Mouse (Mus musculus) layer of hippocampus, postnatal 14 days (tissue): ENCODE data around the gene Cadps2. TPM values are rescaled to one million over a fixed set of nuclear protein-coding genes. Genes with fewer than 3 reads are reported as not detected.

ENCODE experiments used
- DNase-seq, 2 experiments: peaks; one replicate each; pipeline ENCODE4 v3.0.0; 2021 to 2022; ENCODE audit warnings: low spot score in 2 of 2, mixed read lengths in 1 of 2
- total RNA-seq, 2 experiments: library from RNA; stranded (reverse); gene quantifications; 2 replicates each; pipeline ENCODE4 v1.2.3; 2021

Gene Cadps2
- total RNA-seq, 2 experiments from 2014 or later = 74.0 to 74.6 TPM

DNA sequence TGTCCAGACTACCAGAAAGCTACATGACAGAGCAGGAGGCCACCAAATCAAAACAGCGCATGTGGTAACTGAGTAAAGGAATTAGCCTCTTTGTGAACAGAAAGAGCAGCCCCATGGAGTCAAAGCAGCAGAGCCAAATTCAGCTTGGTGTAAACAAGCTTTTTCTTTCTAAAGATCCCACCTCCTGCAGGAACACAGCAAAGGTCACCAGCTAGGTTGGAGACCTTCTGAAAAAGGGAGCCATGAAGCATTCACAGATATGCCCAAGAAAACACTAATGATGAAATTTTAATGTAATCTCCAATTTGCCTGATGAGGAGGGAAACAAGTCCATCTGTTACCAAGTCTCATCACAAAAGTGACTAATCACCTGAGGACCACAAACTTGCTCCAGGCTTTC lies 270.5 kb downstream of the Cadps2 start:
- DNase-seq = no peak

DNA sequence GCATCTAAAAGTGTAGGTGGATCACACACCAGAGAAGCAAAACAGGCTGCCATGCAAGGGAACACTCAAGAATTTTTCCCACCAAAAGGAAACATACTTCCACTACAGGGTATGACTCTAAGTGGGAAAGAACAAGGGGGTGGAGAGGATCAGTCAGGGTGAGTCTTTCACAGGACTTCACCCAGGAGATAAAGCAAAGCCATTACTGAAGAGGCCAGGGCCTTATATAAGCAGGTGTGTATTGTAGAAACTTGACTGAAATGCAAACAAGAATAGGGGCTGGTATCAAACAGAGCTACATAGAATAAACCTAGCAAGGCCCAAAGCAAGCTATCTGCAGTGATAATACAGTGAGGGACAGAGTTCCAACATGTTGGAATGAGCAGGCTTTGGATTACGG lies 271.6 kb downstream of the Cadps2 start:
- no peak for DNase-seq

DNA sequence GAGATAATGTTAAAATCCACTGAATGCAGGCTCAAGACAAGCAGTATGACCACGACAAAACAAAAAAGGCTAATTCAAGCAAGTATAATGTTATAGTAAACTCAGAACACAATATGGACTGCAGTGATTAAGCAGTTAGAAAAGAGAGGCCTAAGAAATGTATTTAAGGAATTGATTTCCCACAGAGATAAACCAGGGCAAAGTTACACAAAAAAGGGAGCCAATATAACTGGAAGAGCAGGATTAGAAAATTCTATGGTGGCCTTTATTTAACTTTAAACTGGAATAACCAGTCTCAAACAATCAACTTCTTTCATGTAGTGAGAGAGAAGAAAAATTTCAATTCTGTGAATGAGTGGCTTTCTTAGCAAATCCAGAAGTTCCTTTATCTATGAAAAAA lies 289.3 kb downstream of the Cadps2 start:
- no peak for DNase-seq

DNA sequence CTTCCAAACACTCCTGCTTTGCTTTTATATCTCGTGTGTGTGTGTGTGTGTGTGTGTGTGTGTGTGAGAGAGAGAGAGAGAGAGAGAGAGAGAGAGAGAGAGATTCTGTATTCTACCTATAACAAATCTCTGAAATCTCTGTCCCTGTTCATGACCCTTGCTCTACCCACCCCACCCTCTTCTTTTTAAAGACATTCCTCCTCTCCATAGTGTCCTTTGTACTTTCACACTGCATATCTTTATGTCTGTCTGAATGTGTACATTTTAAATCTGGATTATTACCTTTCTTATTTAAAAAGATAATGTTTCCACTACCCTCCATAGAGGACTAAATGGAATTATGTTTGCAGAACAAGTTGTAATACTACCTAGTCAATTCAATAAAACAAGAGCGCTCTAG lies 315.5 kb downstream of the Cadps2 start:
- DNase-seq = no peak

DNA sequence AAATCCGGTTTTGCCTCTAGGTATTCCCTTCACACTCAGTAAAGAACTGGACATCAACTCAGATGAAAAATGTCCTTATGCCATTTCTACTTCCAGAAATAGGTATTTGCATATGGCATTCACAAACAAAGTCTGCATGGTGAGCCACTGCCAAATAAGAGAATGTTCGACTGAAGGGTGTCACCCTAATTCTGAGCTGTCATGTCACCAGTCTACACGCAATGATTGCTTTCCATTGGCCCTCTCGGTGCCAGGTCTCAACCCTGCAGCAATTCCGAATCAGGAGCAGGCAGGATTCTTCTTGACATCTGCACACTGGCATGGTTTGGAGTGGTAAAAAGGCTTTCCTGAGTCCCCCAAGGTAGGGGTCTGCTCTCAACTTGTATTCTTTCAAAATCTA lies 316.7 kb downstream of the Cadps2 start:
- no peak for DNase-seq

DNA sequence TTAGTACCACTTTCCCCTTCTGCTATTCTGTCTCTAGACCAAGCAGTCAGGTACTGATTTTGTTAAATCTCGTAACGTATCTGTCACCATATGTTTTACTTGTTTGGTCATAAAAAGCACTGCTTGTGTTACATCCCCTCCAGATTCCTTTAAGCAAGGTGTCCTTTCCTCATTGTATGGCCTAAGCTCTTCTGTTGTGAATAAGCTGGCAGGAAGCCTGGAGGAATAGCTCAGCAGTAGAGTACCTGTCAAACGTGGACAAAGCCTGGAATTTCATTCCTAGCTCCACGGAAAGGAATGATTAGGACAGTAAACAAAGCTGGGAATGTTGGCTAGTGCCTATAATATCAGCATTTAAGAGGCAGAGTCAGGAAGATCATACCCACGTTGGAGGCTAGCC lies 340.6 kb downstream of the Cadps2 start:
- no peak for DNase-seq

DNA sequence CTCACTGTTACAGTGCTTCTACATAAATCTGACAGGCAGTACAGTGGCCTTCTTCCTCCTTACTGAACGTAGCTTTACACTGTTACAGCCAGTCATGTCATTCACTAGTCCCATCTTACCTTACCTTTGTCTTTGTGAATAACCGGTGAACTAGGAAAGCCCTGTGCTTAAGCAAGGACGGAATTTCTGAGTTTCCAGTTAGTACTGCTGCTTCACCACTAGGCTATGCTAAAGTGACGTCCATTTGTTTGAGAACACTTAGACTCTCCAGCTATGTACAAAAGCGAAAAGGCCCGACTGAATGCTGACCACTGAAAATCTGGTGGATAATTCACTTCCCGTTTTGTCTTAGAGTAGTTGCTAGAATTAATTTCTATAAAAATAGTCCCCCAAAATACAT lies 347.4 kb downstream of the Cadps2 start:
- peak; percentile 9 to 59 for DNase-seq

DNA sequence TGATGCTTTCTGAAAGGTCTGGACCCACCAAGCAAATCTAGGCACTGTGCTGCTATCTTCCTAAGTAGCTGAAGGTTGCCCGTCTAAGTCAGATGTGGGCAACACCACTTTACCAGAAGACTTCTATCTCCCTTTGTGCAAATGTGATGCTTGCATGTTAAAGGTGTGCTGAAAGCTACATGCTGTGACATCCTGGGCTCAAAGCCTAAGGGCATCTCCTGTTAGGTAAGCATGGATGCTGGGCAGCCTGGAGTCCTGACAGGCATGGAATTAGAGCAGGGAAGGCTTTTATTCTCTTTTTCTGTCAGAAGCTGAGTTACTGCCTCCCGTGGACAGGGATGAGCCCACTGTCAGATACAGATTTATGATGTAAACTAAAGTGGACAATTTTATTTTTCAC lies 348.8 kb downstream of the Cadps2 start:
- no peak for DNase-seq

DNA sequence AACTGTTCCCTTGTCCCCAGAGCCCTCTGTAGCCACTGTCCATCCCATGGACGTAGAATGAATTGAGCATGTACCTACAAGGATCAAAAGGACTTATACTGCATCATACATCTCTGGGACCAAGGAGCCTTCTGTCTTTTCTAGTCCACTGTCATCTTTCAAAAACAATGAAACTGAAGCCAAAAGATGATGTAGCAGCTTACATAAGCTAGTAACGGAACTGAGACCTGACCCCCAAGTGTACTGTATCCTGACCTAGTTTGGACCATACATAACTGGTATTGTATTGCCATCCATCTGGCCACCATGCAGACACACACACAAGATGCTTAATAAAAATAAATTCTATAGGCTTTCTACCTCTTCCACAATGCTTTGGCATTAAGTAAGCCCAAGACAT lies 350.2 kb downstream of the Cadps2 start:
- DNase-seq = no peak

DNA sequence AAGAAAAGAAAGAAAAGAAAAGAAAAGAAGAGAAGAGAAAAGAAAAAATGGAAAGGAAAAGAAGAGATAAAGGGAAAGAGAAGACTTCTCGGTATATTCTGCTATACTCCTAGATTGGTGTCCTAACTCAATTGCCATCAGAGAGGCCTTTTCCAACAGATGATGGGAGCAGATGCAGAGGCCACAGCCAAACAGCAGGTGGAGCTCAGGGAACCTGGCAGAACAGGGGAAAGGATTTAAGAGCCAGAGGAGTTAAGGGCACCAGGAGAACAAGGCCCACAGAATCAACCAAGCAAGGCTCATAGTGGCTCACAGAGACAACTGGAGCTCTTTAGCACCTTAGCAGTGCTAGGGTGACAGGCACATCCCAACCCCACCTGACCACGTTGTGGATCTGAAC lies 366.5 kb downstream of the Cadps2 start:
- no peak for DNase-seq

DNA sequence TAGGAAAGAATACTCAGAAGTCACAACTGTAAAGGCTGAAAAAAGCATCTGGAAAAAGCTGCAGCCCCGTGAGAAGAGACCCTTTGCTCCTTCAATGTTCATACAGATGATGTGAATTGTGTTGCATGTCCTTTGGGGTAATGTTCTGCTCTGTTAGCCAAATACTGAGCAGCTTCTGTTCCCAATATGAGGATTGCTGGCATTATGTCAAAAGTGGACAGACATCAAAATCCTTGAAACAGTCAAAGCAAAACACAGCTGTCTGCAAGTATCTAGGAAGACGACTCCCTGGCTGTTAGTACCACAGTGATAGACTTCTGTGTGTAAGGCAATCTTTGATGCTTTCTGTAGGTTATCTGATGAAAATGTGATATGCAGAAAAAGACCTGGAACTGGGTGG lies 367.4 kb downstream of the Cadps2 start:
- DNase-seq = no peak

DNA sequence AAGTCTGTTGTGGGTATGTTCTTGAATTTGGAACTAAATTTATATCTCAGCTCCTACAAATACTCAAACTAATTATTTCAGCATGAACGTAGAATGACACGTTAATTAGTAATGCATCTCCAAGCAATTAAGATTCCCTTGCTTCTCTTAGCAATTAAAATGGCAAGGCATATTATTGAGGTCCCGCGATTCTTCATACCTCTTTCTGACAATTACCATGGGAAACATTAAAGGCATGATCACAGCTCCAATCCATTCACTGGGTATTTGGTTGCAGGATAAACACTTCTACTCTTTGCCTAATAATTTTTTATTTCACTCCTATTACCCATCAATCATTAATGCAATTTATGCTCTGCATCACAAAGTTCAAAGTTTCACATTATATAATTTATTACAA lies 371.3 kb downstream of the Cadps2 start:
- no peak for DNase-seq

DNA sequence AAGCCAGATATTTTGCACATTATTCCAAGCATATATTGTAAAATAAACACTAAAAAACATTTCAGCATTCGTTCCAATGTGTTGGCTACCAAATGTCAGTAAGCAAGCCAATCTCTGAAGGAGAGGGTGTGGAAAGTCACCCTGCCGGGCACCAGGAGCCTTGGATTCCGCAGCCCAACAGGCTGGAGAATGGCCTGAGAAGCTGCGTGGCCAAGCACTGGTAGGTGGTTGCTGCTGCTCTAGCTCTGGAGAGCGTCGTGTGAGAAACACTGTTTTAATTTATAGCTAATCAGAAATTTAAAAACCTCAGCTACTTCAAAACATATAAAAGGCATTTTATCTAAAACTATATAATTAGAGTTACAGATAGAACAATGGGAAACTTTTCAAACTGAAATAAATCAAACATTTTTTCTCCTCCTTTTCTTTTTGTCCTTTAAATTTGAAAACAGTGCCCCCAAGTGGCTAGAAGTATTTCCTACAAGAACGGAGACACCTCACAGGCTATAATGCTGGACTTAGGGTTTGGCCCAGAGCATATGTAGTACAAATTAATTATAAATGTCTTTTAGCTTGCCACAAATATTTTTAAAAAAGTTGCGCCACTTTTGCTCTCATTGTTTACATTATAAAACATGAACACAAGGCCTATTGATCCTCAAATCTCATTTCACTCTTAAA lies 376.5 kb downstream of the Cadps2 start:
- peak in 1 of 2 experiments; percentile 45 for DNase-seq

DNA sequence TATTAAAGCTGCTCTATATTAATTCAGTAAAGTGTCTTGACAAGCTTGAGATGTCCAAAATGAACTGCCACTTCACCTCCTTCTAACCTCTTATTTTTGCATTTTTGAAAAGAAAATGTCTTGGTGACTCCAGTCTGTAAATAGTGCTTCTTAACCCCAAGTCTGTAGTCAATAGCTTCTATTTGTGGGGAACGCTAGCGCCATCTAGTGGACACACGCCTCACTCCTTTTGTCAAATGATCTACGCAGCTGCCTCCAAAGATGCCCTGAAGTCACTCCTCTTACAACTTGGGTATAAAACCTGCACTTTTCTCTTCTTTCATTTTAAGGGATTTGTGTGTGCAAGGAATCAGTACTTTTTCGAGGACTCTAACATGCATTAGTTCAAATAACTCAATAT lies 381.5 kb downstream of the Cadps2 start:
- peak; percentile 43 to 67 for DNase-seq

DNA sequence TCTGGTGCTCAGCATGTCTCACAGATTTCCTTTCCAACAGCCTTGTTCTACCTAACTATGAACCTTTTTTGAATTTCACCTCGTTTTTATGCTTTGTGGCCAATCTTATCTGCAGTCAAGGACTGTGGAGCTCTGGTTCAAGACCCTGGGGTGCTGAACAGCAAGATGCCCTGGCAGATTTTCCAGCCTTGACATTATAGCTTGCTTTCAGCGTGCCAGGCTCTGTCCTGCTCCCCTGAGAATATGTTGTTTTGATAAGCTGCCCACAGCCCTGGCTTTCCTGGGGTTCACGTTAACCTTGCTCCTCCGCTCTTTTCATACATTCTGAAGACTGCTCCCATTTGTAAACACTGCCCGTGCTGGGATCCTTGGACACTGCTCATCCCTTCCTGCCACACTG lies 385.3 kb downstream of the Cadps2 start:
- no peak for DNase-seq

DNA sequence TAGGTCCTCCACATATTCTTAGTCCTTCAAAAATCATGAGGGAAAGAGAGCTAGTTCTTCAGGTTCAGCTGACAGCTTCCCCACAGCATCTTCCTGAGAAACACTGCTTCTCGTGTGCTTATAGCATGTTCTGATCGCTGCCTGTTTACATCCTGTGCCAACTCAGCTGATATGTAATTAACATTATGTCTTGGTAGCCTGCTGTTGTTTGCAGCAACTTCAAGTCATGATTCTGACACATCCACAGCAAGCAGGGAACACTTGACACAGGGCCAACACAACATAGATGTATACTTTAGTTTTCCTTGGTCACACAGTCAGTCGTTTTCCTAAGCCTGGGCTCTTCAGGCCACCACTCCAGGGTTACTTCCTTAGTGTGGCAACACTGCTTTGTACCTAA lies 399.3 kb downstream of the Cadps2 start:
- DNase-seq = no peak

DNA sequence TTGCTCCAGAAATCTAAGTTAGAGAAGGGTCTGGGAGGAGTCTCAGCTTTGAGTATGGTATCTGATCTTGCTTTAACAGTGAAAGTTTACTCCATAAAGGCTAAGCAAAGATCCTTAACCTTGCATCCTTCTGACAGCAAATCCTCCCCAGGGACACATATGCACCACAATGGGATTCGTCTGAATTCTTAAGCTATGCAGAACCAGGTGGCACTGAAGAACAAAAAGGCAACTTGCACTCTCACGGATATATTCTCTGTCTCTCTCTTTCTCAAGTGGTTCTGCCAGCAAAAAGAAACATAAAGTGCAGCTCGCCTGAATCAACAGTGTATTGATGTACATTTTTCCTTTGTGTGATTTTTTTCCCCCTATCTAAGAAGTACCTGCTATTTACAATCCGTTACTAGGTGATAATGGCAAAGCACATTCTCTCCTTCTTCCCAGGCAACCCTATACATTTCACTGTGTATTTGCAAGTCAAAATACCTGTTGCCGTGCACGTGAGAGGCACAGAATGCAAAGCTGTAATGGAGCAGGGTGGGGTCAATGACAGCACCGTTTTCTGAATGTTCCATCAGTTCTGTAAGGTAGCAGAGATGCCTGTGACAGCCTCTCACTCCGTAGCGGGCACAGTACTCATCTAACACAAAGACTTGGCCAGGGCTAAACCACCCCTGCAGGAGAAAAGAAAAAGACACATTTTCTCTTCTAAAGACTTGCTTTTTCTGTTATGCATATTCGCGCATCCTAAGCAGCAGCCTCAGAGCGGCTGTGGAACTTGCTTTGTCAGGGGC lies 428.8 kb downstream of the Cadps2 start:
- no peak for DNase-seq

DNA sequence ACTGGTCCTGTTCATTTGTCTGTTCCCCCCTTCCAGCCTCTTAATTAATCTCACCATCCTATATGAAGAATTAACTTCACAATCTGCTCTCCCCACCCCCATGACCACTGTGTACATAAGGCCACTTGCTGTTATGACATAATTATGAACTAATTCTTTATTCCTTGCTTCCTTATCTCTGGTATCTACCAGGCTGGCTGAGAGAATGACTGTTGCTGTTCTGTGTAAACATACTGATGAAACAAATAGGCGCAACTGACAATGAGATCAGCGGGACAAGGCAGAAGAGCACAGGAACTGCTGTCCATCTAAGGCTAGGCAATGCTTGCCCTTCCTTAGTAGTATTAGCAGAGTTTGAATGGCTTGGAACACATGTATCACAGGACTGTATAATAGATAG lies 445.1 kb downstream of the Cadps2 start:
- no peak for DNase-seq

DNA sequence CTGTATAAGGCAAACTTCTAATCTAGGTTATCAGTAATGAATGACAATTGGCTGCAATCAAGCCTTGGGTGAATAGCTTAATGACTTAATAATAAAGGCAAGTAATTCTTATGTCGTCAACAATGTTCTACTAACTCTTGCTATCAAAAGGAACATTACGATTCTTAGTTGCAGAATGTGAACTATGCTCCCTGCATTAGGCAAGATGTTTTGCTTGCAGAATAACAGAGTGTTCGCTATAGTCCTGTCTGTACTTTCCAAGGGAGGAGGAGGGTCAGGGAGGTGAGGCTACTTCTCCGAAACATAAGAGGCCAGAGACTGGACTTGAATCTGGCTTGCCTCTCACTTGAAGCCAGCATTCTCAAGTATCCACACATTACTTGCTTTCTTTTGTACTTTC lies 446.5 kb downstream of the Cadps2 start:
- DNase-seq = no peak

DNA sequence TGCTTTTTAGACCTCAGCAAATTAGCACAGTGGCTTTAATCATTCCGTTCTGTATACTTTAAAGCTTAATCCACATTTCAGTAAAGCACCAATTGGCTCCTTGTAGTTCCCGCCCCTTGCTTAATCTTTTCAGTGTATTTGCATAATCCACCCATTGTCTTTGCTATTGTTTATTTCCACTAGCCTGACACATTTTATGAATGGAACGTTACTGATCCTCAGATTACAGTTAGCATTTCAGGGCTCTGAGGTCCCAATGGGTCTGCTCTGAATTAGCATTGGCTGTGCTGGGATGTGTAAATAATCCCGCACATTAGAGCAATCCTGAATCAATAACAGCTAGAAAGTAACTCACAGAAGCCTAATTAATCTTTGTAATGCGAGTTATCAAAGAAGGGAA lies 452.5 kb downstream of the Cadps2 start:
- DNase-seq = no peak

DNA sequence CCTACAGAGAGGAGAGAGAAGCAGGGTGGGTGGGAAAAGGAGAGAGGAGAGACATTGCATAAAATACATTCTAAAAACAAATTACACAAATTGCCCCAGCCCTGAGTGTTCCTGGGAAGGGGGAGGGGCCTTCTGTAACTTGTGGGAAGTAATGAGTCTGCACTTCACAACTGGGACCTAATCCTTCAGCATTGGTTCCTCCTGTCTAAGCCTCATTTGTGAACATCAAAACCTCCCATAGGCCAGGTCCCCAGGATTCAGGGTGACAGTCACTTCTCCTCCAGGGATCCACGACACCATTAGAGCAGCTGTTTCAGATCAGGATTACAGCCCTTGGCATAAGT lies 456.2 kb downstream of the Cadps2 start:
- DNase-seq = no peak

DNA sequence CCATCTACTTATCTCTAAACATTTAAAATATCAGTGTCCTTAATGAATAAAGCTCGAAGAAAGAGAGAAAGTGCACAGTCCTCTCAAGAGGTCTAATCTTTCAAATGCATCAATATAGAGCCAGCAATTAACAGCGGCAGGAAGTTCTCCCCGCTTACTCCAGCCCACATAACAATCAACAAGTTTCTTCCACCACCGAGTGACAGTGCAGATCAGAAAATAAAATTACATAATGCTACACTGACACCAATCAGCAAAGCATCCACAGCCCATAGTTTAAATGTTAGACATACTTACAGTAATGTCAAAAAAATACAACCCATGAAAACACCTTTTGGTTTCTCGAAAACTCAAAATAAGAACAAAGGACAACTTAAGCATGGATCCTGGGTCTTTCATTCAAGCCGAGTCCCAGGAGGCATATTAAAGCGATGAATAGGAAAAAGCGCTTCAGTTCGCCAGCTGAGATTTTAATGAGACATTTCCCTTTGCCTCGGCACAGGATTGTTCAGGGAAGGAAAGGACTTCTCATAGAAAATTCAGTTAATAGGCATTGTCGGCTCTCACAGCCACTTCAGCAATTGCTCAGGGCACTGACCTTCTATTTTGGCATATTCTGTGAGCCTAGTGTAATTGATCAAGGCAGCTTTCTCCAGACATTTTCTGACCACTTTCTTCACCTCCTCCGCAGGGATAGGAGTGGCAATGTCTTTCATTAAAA lies 456.8 kb downstream of the Cadps2 start:
- DNase-seq = peak in 1 of 2 experiments; percentile 8
